Mouse (Mus musculus): ENCODE measurements at regions not wholly inside any gene's neighbourhood (a gene's known extent, or its start where the extent isn't known, plus 50 kb on each side); places are given as distances from the start of the nearest gene placed in this dataset.

- Histone ChIP-seq H3K4me1 (replicated peaks) (peaks cover 14% of the 10 kb centered on the region; the same call in 1 of the 2 replicates), H3K36me3 (no peaks in the 10 kb centered on the region), H3K27me3 (no peaks in the 10 kb centered on the region), H3K9me3 (no peaks in the 10 kb centered on the region), H3K27ac (no peak overlapping the region), H3K9ac (replicated peaks) (no peak overlapping the region), H3K4me2 (replicated peaks) (no peak overlapping the region), H3K4me3 (replicated peaks) (no peak overlapping the region)
- 92% methylated on average over 7 of the region's 7 CpGs for WGBS
- no peak for ATAC-seq
These were observed 116.4 kb upstream of the Kit start for GRCm38 (mm10) chr5:75458317-75458716.

- Histone ChIP-seq H3K9ac (replicated peaks) (no peak overlapping the region), H3K9me3 (no peaks in the 10 kb centered on the region), H3K27me3 (no peaks in the 10 kb centered on the region), H3K36me3 (no peaks in the 10 kb centered on the region), H3K4me3 (replicated peaks) (no peak overlapping the region), H3K4me2 (replicated peaks) (no peak overlapping the region), H3K4me1 (replicated peaks) (peaks cover 6% of the 10 kb centered on the region; the same call in 1 of the 2 replicates), H3K27ac (no peak overlapping the region)
- 73% methylated on average over 3 of the region's 3 CpGs for WGBS
- no peak for ATAC-seq
These were observed 114.9 kb upstream of the Kit start for GRCm38 (mm10) chr5:75459758-75460354.

- no peak overlapping the region for H3K27ac ChIP-seq
- WGBS, result 82% methylated on average over 9 of the region's 9 CpGs
- no peak for ATAC-seq
These were observed 114.2 kb upstream of the Kit start for GRCm38 (mm10) chr5:75460414-75461025.

GRCm38 (mm10) chr5:75461368-75461767, 113.3 kb upstream of the Kit start:
- no peak overlapping the region for H3K27ac ChIP-seq
- no peaks in the 10 kb centered on the region for H3K4me1 ChIP-seq (replicated peaks)
- H3K36me3 ChIP-seq, result no peaks in the 10 kb centered on the region
- no peak for ATAC-seq
- H3K4me2 ChIP-seq (replicated peaks), result no peak overlapping the region
- H3K9ac ChIP-seq (replicated peaks), result no peak overlapping the region
- H3K4me3 ChIP-seq (replicated peaks), result no peak overlapping the region
- H3K9me3 ChIP-seq, result no peaks in the 10 kb centered on the region
- no peaks in the 10 kb centered on the region for H3K27me3 ChIP-seq
- WGBS, result 90% methylated on average over 5 of the region's 5 CpGs

More at GRCm38 (mm10) chr5:75460414-75461025, 114.2 kb upstream of the Kit start:
- H3K9me3 ChIP-seq, result no peaks in the 10 kb centered on the region
- no peaks in the 10 kb centered on the region for H3K4me1 ChIP-seq (replicated peaks)
- H3K9ac ChIP-seq (replicated peaks), result no peak overlapping the region
- no peaks in the 10 kb centered on the region for H3K27me3 ChIP-seq
- no peaks in the 10 kb centered on the region for H3K36me3 ChIP-seq
- H3K4me3 ChIP-seq (replicated peaks), result no peak overlapping the region
- no peak overlapping the region for H3K4me2 ChIP-seq (replicated peaks)

GRCm38 (mm10) chr5:75463591-75463990, 111.1 kb upstream of the Kit start:
- no peaks in the 10 kb centered on the region for H3K9me3 ChIP-seq
- H3K4me2 ChIP-seq (replicated peaks), result no peak overlapping the region
- no peak overlapping the region for H3K9ac ChIP-seq (replicated peaks)
- H3K36me3 ChIP-seq, result no peaks in the 10 kb centered on the region
- peaks cover 2% of the 10 kb centered on the region; the same call in 1 of the 2 replicates for H3K27me3 ChIP-seq
- WGBS, result 94% methylated on average over 4 of the region's 4 CpGs
- H3K27ac ChIP-seq, result no peak overlapping the region
- no peaks in the 10 kb centered on the region for H3K4me1 ChIP-seq (replicated peaks)
- ATAC-seq, result no peak
- no peak overlapping the region for H3K4me3 ChIP-seq (replicated peaks)

GRCm38 (mm10) chr5:75465701-75466100, 109.0 kb upstream of the Kit start:
- 82% methylated on average over 7 of the region's 7 CpGs for WGBS
- peaks cover 4% of the 10 kb centered on the region; the same call in 1 of the 2 replicates for H3K27me3 ChIP-seq
- no peaks in the 10 kb centered on the region for H3K36me3 ChIP-seq
- no peak overlapping the region for H3K4me2 ChIP-seq (replicated peaks)
- no peak for ATAC-seq
- no peak overlapping the region for H3K27ac ChIP-seq
- no peak overlapping the region for H3K4me3 ChIP-seq (replicated peaks)
- no peak overlapping the region for H3K9ac ChIP-seq (replicated peaks)
- H3K4me1 ChIP-seq (replicated peaks), result no peaks in the 10 kb centered on the region
- H3K9me3 ChIP-seq, result no peaks in the 10 kb centered on the region

- H3K27ac ChIP-seq, result no peak overlapping the region
- H3K4me2 ChIP-seq (replicated peaks), result no peak overlapping the region
- no peak overlapping the region for H3K4me3 ChIP-seq (replicated peaks)
- peaks cover 4% of the 10 kb centered on the region; the same call in 1 of the 2 replicates for H3K27me3 ChIP-seq
- H3K9ac ChIP-seq (replicated peaks), result no peak overlapping the region
- H3K36me3 ChIP-seq, result no peaks in the 10 kb centered on the region
- H3K4me1 ChIP-seq (replicated peaks), result no peaks in the 10 kb centered on the region
- WGBS, result 79% methylated on average over 4 of the region's 4 CpGs
- no peak for ATAC-seq
- no peaks in the 10 kb centered on the region for H3K9me3 ChIP-seq
These were observed 107.8 kb upstream of the Kit start for GRCm38 (mm10) chr5:75466941-75467340.

- Histone ChIP-seq H3K9me3 (no peaks in the 10 kb centered on the region), H3K9ac (replicated peaks) (no peak overlapping the region), H3K4me2 (replicated peaks) (no peak overlapping the region), H3K36me3 (no peaks in the 10 kb centered on the region), H3K4me1 (replicated peaks) (no peaks in the 10 kb centered on the region), H3K27ac (no peak overlapping the region), H3K27me3 (peaks cover 4% of the 10 kb centered on the region; the same call in 1 of the 2 replicates), H3K4me3 (replicated peaks) (no peak overlapping the region)
- 41% methylated on average over 6 of the region's 6 CpGs for WGBS
- no peak for ATAC-seq
These were observed 106.8 kb upstream of the Kit start for GRCm38 (mm10) chr5:75467916-75468315.

GRCm38 (mm10) chr5:75471010-75471409, 103.7 kb upstream of the Kit start:
- WGBS, result 95% methylated on average over 8 of the region's 8 CpGs
- H3K4me1 ChIP-seq (replicated peaks), result no peaks in the 10 kb centered on the region
- no peak overlapping the region for H3K4me2 ChIP-seq (replicated peaks)
- H3K4me3 ChIP-seq (replicated peaks), result no peak overlapping the region
- no peak overlapping the region for H3K27ac ChIP-seq
- no peaks in the 10 kb centered on the region for H3K9me3 ChIP-seq
- peaks cover 7% of the 10 kb centered on the region; the same call in 1 of the 2 replicates for H3K27me3 ChIP-seq
- H3K9ac ChIP-seq (replicated peaks), result no peak overlapping the region
- ATAC-seq, result no peak
- no peaks in the 10 kb centered on the region for H3K36me3 ChIP-seq

GRCm38 (mm10) chr5:75472484-75472883, 102.2 kb upstream of the Kit start:
- H3K4me3 ChIP-seq (replicated peaks), result no peak overlapping the region
- no peaks in the 10 kb centered on the region for H3K36me3 ChIP-seq
- H3K27me3 ChIP-seq, result peaks cover 9% of the 10 kb centered on the region; the same call in 1 of the 2 replicates
- no peaks in the 10 kb centered on the region for H3K9me3 ChIP-seq
- no peak overlapping the region for H3K9ac ChIP-seq (replicated peaks)
- H3K27ac ChIP-seq, result no peak overlapping the region
- no peaks in the 10 kb centered on the region for H3K4me1 ChIP-seq (replicated peaks)
- WGBS, result 37% methylated on average over 3 of the region's 3 CpGs
- no peak for ATAC-seq
- H3K4me2 ChIP-seq (replicated peaks), result no peak overlapping the region

- H3K4me1 ChIP-seq (replicated peaks), result no peaks in the 10 kb centered on the region
- no peak overlapping the region for H3K4me3 ChIP-seq (replicated peaks)
- 4% methylated on average over 4 of the region's 4 CpGs for WGBS
- no peak overlapping the region for H3K9ac ChIP-seq (replicated peaks)
- H3K9me3 ChIP-seq, result no peaks in the 10 kb centered on the region
- ATAC-seq, result no peak
- H3K4me2 ChIP-seq (replicated peaks), result no peak overlapping the region
- peaks cover 14% of the 10 kb centered on the region for H3K27me3 ChIP-seq
- no peaks in the 10 kb centered on the region for H3K36me3 ChIP-seq
- H3K27ac ChIP-seq, result no peak overlapping the region
These were observed 99.3 kb upstream of the Kit start for GRCm38 (mm10) chr5:75475414-75475813.

- ATAC-seq, result no peak
- H3K27me3 ChIP-seq, result peaks cover 14% of the 10 kb centered on the region
- 69% methylated on average over 1 of the region's 1 CpGs for WGBS
These were observed 96.2 kb upstream of the Kit start for GRCm38 (mm10) chr5:75478499-75478898.

More at GRCm38 (mm10) chr5:75478499-75478898, 96.2 kb upstream of the Kit start:
- Histone ChIP-seq H3K9ac (replicated peaks) (no peak overlapping the region), H3K4me2 (replicated peaks) (no peak overlapping the region), H3K4me3 (replicated peaks) (no peak overlapping the region), H3K9me3 (no peaks in the 10 kb centered on the region), H3K36me3 (no peaks in the 10 kb centered on the region), H3K4me1 (replicated peaks) (peaks cover 4% of the 10 kb centered on the region; the same call in 1 of the 2 replicates), H3K27ac (no peak overlapping the region)
